Mouse (Mus musculus) c-Kit-positive CD71-negative TER-119-negative erythroid progenitor cells, embryonic 14.5 days (primary cell): ENCODE data around the gene Ubb.

Experiments
- DNase-seq: peaks from one replicate; pipeline ENCODE4 v3.0.0-alpha.2; 2013; ENCODE audit warnings: low read depth

Ubb gene

DNA sequence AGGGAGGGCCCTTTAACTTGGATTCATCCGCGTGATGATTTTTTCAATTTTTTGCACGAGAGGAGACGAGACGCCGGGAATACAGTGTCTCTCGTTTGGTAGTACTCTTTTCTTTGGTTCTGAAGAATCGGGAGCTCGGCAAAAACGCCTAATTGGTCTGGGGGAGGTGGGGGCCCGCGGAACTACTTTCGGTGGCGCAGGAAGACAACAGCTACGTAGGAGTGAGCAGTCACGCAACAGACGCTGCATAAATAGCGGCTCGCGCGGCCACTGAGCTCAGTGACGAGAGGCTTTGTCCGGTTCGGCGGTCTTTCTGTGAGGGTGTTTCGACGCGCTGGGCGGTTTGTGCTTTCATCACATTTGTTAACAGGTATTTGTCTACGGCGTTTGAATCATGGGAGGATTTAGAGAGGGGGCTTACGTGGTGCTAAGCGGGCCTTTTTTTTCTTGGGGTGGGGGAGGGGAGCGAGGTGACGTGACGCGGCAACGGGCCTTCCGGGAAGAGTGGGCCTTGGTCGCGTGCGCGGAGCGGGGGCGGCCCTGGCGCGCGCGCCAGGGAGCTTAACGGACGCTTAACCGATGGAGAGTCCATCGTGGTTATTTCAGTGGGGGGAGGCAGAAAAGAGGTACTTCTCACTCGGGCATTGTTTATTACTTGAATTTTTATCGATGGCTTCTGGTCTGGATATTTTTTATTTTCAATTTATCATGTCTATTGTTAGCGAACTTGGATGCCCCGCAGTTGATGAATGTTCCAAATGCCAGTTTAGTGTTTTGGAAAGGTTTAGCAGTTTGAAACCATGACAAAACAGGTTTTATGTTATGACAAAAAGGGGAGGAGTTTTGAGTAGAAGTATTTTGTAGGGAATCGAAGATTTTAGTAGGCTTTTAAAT is 502 bp downstream of the Ubb start:
- peak; percentile 77 for DNase-seq

GRCm38 (mm10) chr11:62553186-62553585 is 2.2 kb downstream of the Ubb start:
- no peak for DNase-seq

DNA sequence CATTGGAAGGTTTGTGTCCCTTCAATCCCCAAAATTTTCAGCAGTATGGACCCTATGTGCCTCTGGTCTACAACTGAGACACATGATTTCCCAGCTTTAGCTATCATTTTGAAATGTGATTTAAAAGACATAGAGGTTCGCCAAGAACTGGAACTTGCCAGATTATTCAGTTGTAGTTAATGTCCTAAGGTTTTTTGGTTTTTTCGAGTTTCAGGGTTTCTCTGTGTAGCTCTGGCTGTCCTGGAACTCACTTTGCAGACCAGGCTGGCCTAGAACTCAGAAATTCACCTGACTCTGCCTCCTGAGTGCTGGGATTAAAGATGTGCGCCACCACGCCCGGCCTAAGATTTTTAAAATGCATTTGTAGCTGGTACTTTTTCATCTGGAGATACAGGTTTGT is 2.7 kb downstream of the Ubb start:
- DNase-seq = no peak

GRCm38 (mm10) chr11:62554163-62554855 is 3.3 kb downstream of the Ubb start:
- no peak for DNase-seq

DNA sequence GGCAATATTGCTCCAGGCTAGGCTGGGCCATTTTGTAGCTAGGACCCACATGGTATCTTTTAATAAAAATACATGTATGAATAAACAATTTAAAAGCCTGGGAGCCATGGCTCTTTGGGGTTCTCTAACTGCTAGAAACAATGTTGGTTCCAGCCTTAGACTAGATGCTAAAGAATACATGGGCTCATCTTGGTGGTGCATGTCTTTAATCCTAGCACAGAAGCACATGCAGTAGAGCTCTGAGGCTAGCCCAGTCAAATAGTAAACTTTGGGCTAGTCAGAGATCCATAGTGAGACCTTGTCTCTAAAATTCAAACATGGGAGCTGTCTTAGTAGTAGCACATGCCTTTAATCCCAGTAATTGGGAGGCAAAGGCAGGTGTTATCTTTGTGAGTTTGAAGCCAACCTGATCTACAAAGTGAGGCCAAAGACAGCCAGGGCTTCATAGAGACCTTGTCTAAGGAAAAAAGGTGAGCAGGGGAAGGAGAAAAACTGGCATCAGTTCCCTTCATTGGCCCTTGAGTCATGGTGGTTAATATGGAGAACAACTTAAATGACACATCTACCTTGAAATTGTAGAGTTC is 4.1 kb downstream of the Ubb start:
- no peak for DNase-seq

DNA sequence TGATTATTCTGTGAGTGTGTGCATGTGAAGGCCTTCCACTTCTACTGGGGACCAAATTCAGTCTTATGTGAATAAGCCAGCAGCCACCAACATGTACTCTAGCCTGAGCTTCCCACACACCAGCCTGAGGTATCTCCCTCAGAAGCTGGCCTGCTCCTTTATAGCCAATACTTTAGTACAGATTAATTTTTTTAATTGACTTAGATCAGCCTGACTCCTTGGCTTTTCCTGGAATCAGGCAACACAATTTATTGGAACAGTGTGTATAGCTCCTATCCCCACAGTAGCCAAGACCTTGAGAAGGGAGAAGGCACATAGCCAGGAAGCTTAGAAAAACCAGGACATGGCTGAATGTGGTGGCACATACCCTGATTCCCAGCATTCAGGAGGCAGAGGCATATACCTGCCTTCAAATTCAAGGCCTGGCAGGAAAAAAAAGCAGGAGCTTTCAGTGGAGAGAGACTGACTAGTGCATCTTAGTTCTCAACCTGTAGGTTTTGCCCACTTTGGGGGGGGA is 5.0 kb downstream of the Ubb start:
- no peak for DNase-seq

DNA sequence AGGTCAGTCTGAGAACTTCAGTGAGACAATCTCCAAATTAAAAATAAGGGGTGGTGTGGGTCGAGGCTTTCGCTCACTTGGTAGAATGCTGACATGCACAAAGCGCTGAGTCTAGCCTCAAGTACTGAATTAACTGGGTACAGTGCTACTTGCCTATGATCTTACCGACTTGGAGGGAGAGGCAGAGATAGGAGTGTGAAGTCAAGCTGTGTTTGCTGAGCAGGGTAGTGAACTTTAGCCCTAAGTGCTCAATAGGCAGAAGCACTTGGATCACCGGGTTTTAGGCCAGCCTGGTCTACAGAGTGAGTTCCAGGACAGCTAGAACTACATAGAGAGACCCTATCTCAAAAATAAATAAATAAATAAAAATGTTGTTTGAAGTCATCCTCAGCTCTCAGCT is 6.2 kb downstream of the Ubb start:
- DNase-seq = no peak

DNA sequence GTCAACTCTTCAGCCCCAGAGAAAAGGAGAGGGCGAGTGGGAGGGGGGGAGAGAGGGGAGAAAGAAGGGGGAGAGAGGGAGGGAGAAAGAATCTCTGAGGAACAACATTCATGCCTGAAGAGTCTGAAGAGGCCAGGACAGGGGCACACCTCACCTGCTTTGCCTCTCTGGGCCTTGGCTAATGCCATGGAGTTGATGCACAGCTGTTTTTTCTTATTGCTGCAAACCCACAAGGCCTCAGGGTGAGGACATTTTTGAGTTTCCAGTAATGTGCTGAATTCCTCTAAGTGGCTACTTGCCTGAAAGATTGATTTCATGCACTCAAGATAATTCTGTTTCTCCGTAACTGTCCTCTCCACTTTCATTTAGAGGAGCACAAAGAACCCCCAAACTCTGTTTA is 7.2 kb downstream of the Ubb start:
- DNase-seq = no peak

GRCm38 (mm10) chr11:62558961-62559646 is 8.1 kb downstream of the Ubb start:
- DNase-seq = no peak

GRCm38 (mm10) chr11:62560463-62561016 is 9.6 kb downstream of the Ubb start:
- no peak for DNase-seq

DNA sequence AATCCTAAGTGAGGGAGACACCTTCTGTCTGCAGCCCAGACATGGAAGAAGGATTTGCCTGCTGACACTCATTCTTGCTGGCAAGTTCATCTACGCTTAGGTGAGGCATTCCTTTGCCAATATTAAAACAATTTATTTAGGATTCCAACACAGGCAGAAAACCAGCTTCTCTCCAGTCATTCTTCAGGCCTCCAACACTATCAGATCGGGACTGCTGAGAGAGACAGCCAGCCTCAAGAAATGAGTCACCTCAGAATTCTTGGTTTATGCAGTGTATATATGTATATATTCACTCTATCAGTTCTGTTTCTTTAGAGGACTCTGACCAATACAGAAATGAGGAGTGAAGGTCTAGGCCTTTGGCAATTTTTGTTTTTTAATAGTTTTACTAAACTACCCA is 12.6 kb downstream of the Ubb start:
- DNase-seq = no peak

- no peak for DNase-seq
These were observed 14.8 kb downstream of the Ubb start for GRCm38 (mm10) chr11:62565747-62566146.

- no peak for DNase-seq
These were observed 15.2 kb downstream of the Ubb start for GRCm38 (mm10) chr11:62566211-62566610.

DNA sequence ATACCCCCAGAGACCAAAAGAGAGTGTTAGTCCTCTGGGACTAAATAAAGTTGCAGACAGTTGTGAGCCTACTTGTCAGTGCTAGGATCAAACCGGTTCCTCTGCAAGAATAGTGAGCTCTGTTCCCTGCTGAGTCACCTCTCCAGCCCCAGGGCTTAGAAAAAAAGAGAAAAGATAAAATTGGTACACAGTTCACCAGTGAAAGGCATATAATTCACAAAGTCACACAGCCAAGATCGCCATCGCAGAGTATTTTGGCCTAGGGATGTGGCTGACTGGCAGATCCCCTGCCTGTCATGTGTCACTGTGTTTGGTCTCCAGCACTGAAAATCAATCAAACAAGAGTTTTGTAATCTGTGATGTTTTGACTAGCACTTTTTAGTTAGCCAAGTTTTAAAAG is 17.3 kb downstream of the Ubb start:
- no peak for DNase-seq

- DNase-seq = no peak
These were observed 23.2 kb downstream of the Ubb start, which contains the start of gene Trpv2 for GRCm38 (mm10) chr11:62573959-62574702. Gene Trpv2, plus strand, starts transcription at chr11:62574486.

DNA sequence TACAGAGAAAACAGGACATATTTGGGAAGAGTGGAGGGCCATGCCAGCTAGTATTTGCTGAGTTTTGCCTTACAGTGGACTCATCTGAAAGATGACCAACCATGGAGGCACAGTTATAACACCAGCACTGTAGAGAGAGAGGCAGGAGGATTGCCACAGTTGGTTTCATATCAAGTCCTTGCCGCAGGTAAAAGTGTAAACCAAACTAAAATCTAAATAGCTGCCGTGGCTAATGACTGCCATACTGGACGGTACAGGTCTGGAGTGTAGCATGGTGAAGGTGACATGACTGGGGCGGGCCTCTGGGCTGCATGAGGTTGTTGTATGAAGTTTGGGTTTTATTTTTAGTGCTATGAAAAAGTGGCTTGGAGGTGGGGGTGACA is 23.7 kb downstream of the Ubb start:
- no peak for DNase-seq

GRCm38 (mm10) chr11:62575297-62575658 is 24.3 kb downstream of the Ubb start:
- peak; percentile 84 for DNase-seq

GRCm38 (mm10) chr11:62575659-62576438 is 24.9 kb downstream of the Ubb start:
- no peak for DNase-seq

GRCm38 (mm10) chr11:62576530-62577152 is 25.7 kb downstream of the Ubb start:
- DNase-seq = peak; percentile 75

DNA sequence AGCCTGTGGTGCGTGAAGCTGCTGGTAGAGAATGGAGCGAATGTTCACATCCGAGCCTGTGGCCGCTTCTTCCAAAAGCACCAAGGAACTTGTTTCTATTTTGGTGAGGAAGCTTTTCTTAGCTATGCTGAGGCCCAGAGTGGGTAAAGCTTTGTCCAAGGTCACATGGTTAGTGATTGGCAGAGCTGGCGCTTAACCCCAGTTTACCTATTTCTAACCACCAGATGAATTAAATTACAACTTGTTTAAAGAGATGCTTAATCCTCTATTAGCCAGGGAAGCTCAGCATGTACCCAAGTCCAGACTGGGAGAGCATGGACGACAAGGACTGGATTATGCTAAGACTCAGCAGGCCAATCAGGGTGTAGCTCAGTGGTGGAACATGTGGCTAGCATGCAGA is 32.1 kb downstream of the Ubb start:
- no peak for DNase-seq
